Mouse (Mus musculus) lung, postnatal 0 days (tissue): ENCODE results near the gene P2ry2. TPM values are rescaled to one million over a fixed set of nuclear protein-coding genes. Genes with fewer than 3 reads are reported as not detected.
A peak's percentile ranks its signal among the peaks of the same experiment; 100 is the strongest.

Experiments
- ATAC-seq: fragments of 200-750 bp; cut with Nextera tagmentation; 2 replicates; pipeline ENCODE4 v1.8.0; 2017; ENCODE audit warnings: moderate library complexity
- DNase-seq: peaks from one replicate; pipeline ENCODE4 v3.0.0-alpha.2; 2016; ENCODE audit warnings: low spot score
- H3K27ac ChIP-seq: fragments of 300-500 bp; sonication (generic); 2 replicates; pipeline ENCODE4 v1.5.1; 2014; ENCODE audit warnings: antibody characterized with exemption, mild to moderate bottlenecking, low read length, mixed read lengths
- H3K27me3 ChIP-seq: fragments of 300-500 bp; sonication (generic); replicated peaks from 2 replicates; pipeline ENCODE4 v1.6.1; 2014; ENCODE audit warnings: low read length, mixed read lengths; ENCODE audit not compliant: insufficient read depth
- H3K36me3 ChIP-seq: fragments of 300-500 bp; sonication (generic); 2 replicates; pipeline ENCODE4 v1.6.1; 2014; ENCODE audit warnings: low read length, mixed read lengths; ENCODE audit not compliant: insufficient read depth
- H3K4me1 ChIP-seq: fragments of 300-500 bp; sonication (generic); 2 replicates; pipeline ENCODE4 v1.6.1; 2014; ENCODE audit warnings: antibody characterized with exemption, low read depth, low read length, mixed read lengths; ENCODE audit not compliant: insufficient read depth
- H3K4me2 ChIP-seq: fragments of 300-500 bp; sonication (generic); replicated peaks from 2 replicates; pipeline ENCODE4 v1.6.1; 2014; ENCODE audit warnings: low read depth, mild to moderate bottlenecking, low read length, moderate library complexity, mixed read lengths
- H3K4me3 ChIP-seq: fragments of 300-500 bp; sonication (generic); 2 replicates; pipeline ENCODE4 v1.5.1; 2014; ENCODE audit warnings: low read depth, low read length
- H3K9ac ChIP-seq: fragments of 300-500 bp; sonication (generic); replicated peaks from 2 replicates; pipeline ENCODE4 v1.6.1; 2014; ENCODE audit warnings: low read depth, mild to moderate bottlenecking
- H3K9me3 ChIP-seq: fragments of 300-500 bp; sonication (generic); 2 replicates; pipeline ENCODE4 v1.6.1; 2016; ENCODE audit warnings: low read length, mixed read lengths
- CTCF ChIP-seq: IDR thresholded peaks from 2 replicates; pipeline ENCODE4 v1.5.1; 2016; ENCODE audit warnings: antibody characterized with exemption, mild to moderate bottlenecking
- EP300 ChIP-seq: IDR thresholded peaks from 2 replicates; pipeline ENCODE4 v1.6.1; 2016; ENCODE audit warnings: antibody characterized with exemption, mild to moderate bottlenecking, control low read depth
- WGBS: fragments of 180-500 bp; shearing (Covaris S2); extraction: QIAGEN DNeasy Blood & Tissue Kit; methylation state at CpG from one replicate; pipeline ENCODE4 v1.1.7; 2014; 5-methylcytosine and 5-hydroxymethylcytosine counted together
- polyA plus RNA-seq: library from polyadenylated mRNA; unstranded; fragments of >200 nt; fragmentation: Nextera tagmentation; extraction: Ambion mirVana; gene quantifications from 2 replicates; pipeline ENCODE4 v1.2.1, GENCODE M21; 2015

The P2ry2 gene
- polyA plus RNA-seq, 1 experiment from 2014 or later = 11.6 TPM

DNA sequence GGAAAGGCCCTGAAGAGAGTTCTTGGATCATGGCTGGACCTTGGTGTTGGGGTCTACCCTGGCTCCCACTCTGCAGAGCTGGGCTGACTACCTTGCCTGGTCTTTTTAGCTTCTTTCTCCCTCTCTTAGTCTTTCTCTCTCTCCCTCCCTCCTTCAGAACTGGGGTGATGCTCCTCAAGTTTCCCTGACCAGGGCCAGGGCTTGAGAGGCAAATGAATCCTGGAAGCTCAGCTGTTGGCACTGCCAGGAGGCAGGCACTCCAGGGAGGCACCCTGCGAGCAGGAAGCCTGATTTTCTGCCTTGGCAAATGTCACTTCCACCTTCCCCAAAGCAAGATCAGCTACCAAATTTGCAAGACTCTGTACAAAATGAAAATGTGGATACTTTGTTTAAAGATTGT is 2.3 kb upstream of the P2ry2 start:
- DNase-seq = no peak
- no peaks in the 10 kb centered on the region for H3K36me3 ChIP-seq
- no peak overlapping the region for H3K4me2 ChIP-seq
- 76% methylated on average over 1 of the region's 1 CpGs for WGBS
- no peak overlapping the region for H3K4me3 ChIP-seq
- ATAC-seq = no peak
- no peaks in the 10 kb centered on the region for H3K27me3 ChIP-seq
- H3K9me3 ChIP-seq = no peaks in the 10 kb centered on the region
- no peak for TF ChIP-seq CTCF
- TF ChIP-seq EP300 = no peak
- H3K4me1 ChIP-seq = no peaks in the 10 kb centered on the region
- H3K9ac ChIP-seq = no peak overlapping the region
- H3K27ac ChIP-seq = no peak overlapping the region

DNA sequence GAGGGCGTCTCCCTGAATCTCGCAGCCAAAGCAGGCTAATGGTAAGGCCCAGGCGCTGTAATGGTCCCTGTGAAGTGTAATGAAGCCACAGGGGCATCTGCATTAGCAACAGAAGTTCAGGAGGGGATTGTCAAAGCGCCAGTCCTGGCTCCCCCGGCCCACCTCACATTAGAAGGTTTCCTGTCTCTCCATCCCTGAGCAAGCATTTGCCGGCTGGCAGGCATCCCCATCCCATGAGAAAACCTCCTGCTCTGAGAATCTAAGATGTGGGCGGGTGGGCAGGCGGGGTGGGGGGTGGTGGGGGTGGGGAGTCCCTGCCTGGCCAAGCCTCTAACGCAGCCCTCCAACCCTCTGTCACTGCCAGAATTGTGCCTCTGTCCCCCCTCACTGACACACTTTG is 1.4 kb upstream of the P2ry2 start:
- ATAC-seq = no peak
- TF ChIP-seq EP300 (no peak), CTCF (no peak)

DNA sequence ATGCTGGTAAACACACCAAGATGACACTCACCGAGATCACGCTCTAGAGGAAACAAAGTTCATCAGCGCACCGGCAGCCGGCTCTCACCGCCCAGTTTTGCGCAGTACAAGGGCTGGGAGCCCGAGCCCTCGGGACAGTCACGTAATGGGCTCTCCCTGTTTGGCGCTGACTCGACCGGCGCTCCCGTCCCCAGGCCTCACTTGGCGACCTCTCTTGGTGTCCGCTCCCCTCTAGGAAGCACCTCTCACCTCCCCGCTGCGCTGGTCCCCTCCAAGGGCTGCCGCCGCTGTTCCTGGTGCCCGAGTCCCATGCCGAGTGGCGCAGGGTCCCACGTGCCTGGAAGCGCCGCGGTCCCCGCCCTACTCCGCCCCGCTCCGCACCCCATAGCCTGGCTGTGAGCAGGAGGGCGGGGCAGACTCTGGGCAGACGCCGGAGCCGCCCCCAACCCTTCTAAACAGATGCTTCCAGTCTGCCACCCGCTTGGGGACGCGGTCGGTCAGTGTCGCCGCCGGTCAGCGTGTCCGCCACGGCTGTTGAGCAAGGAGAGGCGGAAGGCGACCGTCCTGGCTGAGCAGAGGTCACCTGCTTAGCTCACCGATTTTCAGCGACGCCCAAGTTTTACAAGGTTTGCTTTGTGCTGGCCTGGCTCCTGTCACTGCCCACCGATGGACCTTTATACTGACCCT is 842 bp downstream of the P2ry2 start:
- DNase-seq = peak; percentile 92
- Histone ChIP-seq H3K4me2 (peak overlapping the region; percentile 87), H3K4me3 (peak overlapping the region; percentile 55), H3K4me1 (no peaks in the 10 kb centered on the region), H3K9ac (peak overlapping the region; percentile 36), H3K36me3 (no peaks in the 10 kb centered on the region), H3K9me3 (no peaks in the 10 kb centered on the region), H3K27me3 (no peaks in the 10 kb centered on the region), H3K27ac (peak overlapping the region; percentile 34)
- ATAC-seq = peak; percentile 98
- TF ChIP-seq CTCF (peak; percentile 11), EP300 (no peak)
- under 1% methylated on average over 51 of the region's 53 CpGs for WGBS

More for the DNA sequence above, 1.4 kb upstream of the P2ry2 start:
- H3K4me3 ChIP-seq = no peak overlapping the region
- DNase-seq = no peak
- H3K9me3 ChIP-seq = no peaks in the 10 kb centered on the region
- H3K27me3 ChIP-seq = no peaks in the 10 kb centered on the region
- no peaks in the 10 kb centered on the region for H3K36me3 ChIP-seq
- no peak overlapping the region for H3K4me2 ChIP-seq
- no peak overlapping the region for H3K27ac ChIP-seq
- WGBS = 64% methylated on average over 8 of the region's 9 CpGs
- no peak overlapping the region for H3K9ac ChIP-seq
- no peaks in the 10 kb centered on the region for H3K4me1 ChIP-seq

DNA sequence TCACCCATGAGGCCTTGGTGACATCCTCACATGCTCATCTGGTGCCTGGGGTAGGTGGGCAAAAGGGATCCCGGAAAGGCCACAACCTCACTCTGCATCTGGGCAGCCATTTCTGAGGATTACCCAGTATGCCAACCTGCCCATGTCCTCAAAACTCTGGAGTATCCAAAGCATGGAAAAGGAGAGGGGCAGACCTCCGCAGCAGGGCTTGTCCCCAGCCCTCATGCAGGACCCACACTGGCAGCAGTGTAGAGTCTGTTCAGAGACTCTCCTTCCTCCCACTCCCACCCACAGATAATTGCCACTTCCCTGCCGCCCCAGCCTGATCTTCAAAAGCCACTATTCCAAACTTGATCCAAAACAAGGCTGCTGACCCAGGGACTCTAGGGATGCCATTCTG is 1.9 kb downstream of the P2ry2 start:
- H3K27ac ChIP-seq = no peak overlapping the region
- no peaks in the 10 kb centered on the region for H3K27me3 ChIP-seq
- ATAC-seq (no peak), DNase-seq (no peak)
- peak overlapping the region; percentile 87 for H3K4me2 ChIP-seq
- H3K36me3 ChIP-seq = no peaks in the 10 kb centered on the region
- H3K4me1 ChIP-seq = no peaks in the 10 kb centered on the region
- TF ChIP-seq EP300 (no peak), CTCF (no peak)
- H3K4me3 ChIP-seq = peak overlapping the region; percentile 55
- no peaks in the 10 kb centered on the region for H3K9me3 ChIP-seq
- no peak overlapping the region for H3K9ac ChIP-seq
- 60% methylated on average over 3 of the region's 3 CpGs for WGBS

DNA sequence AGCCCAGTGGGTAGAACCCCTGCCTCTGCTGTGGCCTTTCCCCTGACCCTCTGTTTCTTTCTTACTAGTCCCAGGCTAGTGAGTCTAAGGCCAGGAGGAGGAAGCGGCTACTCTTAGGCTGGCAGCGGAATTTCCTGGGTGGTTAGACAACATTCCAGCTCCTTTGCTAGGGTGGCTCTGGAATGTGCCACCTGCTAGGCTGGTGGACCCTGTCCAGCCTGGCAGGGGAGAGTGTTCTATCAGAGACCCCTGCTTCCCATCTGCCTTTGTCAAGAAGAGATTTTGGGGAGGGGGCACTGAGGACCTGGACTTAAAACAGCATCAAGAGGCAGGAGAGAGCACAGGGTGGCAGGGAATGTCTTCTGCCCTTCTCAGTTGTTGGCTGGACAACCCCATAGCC is 6.5 kb downstream of the P2ry2 start:
- Histone ChIP-seq H3K9me3 (no peaks in the 10 kb centered on the region), H3K36me3 (no peaks in the 10 kb centered on the region), H3K27ac (0 out of 2 replicates have a peak overlapping the region, but pooled peaks have one; percentile 0), H3K4me2 (no peak overlapping the region), H3K27me3 (no peaks in the 10 kb centered on the region), H3K9ac (no peak overlapping the region), H3K4me3 (no peak overlapping the region), H3K4me1 (0 out of 2 replicates have a peak, but pooled peaks cover 3% of the 10 kb centered on the region)
- no peak for TF ChIP-seq CTCF
- peak; percentile 44; the same call in 1 of the 2 replicates for TF ChIP-seq EP300
- 67% methylated on average over 2 of the region's 2 CpGs for WGBS
- ATAC-seq (peak; percentile 63), DNase-seq (peak; percentile 63)

DNA sequence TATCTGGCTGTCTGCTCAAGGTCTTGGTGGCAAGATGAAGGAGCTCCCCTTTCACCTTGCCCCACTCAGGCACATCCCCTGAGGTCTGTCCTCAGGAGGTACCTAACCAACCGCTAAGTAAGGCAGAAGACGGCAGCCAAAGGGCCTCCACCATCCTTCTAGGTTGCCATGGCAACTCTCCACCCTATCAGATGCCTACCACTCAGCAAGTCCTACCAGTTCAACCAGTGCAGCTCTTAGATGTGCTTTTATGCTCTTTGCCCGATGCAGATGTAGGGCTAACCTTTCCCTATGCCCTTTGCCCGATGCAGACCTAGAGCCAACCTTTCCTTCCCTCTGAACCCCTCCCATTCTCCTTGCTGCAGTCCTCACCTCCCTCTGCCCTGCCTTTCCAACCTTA is 7.5 kb downstream of the P2ry2 start:
- no peak overlapping the region for H3K4me3 ChIP-seq
- no peaks in the 10 kb centered on the region for H3K36me3 ChIP-seq
- TF ChIP-seq CTCF (no peak), EP300 (no peak)
- ATAC-seq = no peak
- 0 out of 2 replicates have a peak, but pooled peaks cover 3% of the 10 kb centered on the region for H3K4me1 ChIP-seq
- DNase-seq = no peak
- WGBS = 47% methylated on average over 4 of the region's 4 CpGs
- H3K4me2 ChIP-seq = no peak overlapping the region
- H3K9me3 ChIP-seq = no peaks in the 10 kb centered on the region
- no peak overlapping the region for H3K9ac ChIP-seq
- no peaks in the 10 kb centered on the region for H3K27me3 ChIP-seq
- H3K27ac ChIP-seq = no peak overlapping the region
